Mouse (Mus musculus): ENCODE data around the gene Ptpdc1.

Gene Ptpdc1

GRCm38 (mm10) chr13:48545476-48546281, 79.8 kb downstream of the Ptpdc1 start:
- peak; percentile 97 for DNase-seq

- DNase-seq: no peak
These were observed 80.6 kb downstream of the Ptpdc1 start for GRCm38 (mm10) chr13:48544867-48545266.

GRCm38 (mm10) chr13:48544391-48544790, 81.1 kb downstream of the Ptpdc1 start:
- no peak for DNase-seq

- no peak for DNase-seq
These were observed 85.0 kb downstream of the Ptpdc1 start for GRCm38 (mm10) chr13:48540488-48540887.

- DNase-seq: no peak
These were observed 92.0 kb downstream of the Ptpdc1 start for GRCm38 (mm10) chr13:48533441-48533840.

- DNase-seq: no peak
These were observed 94.0 kb downstream of the Ptpdc1 start for GRCm38 (mm10) chr13:48531448-48531847.

GRCm38 (mm10) chr13:48530685-48531084, 94.8 kb downstream of the Ptpdc1 start:
- DNase-seq: no peak

- DNase-seq: no peak
These were observed 96.4 kb downstream of the Ptpdc1 start for GRCm38 (mm10) chr13:48529028-48529427.

- DNase-seq: peak; percentile 55
These were observed 97.2 kb downstream of the Ptpdc1 start for GRCm38 (mm10) chr13:48528123-48528871.
